Mouse (Mus musculus) liver, postnatal 0 days (tissue): ENCODE data around the gene Ap1m2.

Experiments used
- CTCF ChIP-seq: sonication (generic); IDR thresholded peaks from 2 replicates; pipeline ENCODE4 v1.5.1; 2016; ENCODE audit warnings: antibody characterized with exemption, low read depth
- EP300 ChIP-seq: IDR thresholded peaks from 2 replicates; pipeline ENCODE4 v1.6.1; 2016; ENCODE audit warnings: antibody characterized with exemption, low read depth, mild to moderate bottlenecking

- TF ChIP-seq CTCF (no peak), EP300 (no peak; the same call in 1 of the 2 replicates)
Measured at GRCm38 (mm10) chr9:21324269-21324668, 12.1 kb upstream of the Ap1m2 start.
